Mouse (Mus musculus) MEL (cell line): ENCODE results near the gene Ttl.

Experiments
- CHD2 ChIP-seq: IDR thresholded peaks from 2 replicates; pipeline ENCODE4 v1.6.1; 2011; ENCODE audit warnings: low read length, improper control_type of control experiment
- CTCF ChIP-seq, 3 experiments: IDR thresholded peaks in 2 of 3; conservative IDR thresholded peaks in 1 of 3; 2 replicates each; pipeline ENCODE4 v1.5.1; 2011 to 2012; ENCODE audit warnings: low read length in 3 of 3, low read depth in 2 of 3, mild to moderate bottlenecking in 2 of 3, improper control_type of control experiment in 1 of 3, inconsistent platforms in 1 of 3, mixed read lengths in 1 of 3, moderate library complexity in 1 of 3; ENCODE audit not compliant: control insufficient read depth in 1 of 3, insufficient read depth in 1 of 3, poor library complexity in 1 of 3, severe bottlenecking in 1 of 3
- E2F4 ChIP-seq: IDR thresholded peaks from 2 replicates; pipeline ENCODE4 v1.6.1; 2011; ENCODE audit warnings: low read depth, low read length, improper control_type of control experiment, borderline replicate concordance
- EP300 ChIP-seq, 2 experiments: IDR thresholded peaks; 2 replicates each; pipeline ENCODE4 v1.6.1; 2011; ENCODE audit warnings: improper control_type of control experiment in 2 of 2, low read length in 2 of 2, low read depth in 1 of 2, mild to moderate bottlenecking in 1 of 2
- ETS1 ChIP-seq: IDR thresholded peaks from 2 replicates; pipeline ENCODE4 v1.6.1; 2012; ENCODE audit warnings: low read depth, mild to moderate bottlenecking, inconsistent platforms, low read length, improper control_type of control experiment, moderate library complexity
- GATA1 ChIP-seq: IDR thresholded peaks from 2 replicates; pipeline ENCODE4 v1.6.1; 2011; ENCODE audit warnings: low read depth, low read length, improper control_type of control experiment
- JUND ChIP-seq: IDR thresholded peaks from 2 replicates; pipeline ENCODE4 v1.6.1; 2011; ENCODE audit warnings: low read depth, mild to moderate bottlenecking, improper control_type of control experiment, low read length
- MAFK ChIP-seq: IDR thresholded peaks from 2 replicates; pipeline ENCODE4 v1.6.1; 2011; ENCODE audit warnings: low read depth, mild to moderate bottlenecking, low read length, improper control_type of control experiment, borderline replicate concordance
- MAX ChIP-seq: IDR thresholded peaks from 2 replicates; pipeline ENCODE4 v1.6.1; 2011; ENCODE audit warnings: low read length, improper control_type of control experiment
- NELFE ChIP-seq: IDR thresholded peaks from 2 replicates; pipeline ENCODE4 v1.6.1; 2011; ENCODE audit warnings: low read depth, low read length, improper control_type of control experiment
- POLR2A ChIP-seq, 2 experiments: IDR thresholded peaks; 2 replicates each; pipeline ENCODE4 v1.6.1; 2011 to 2012; ENCODE audit warnings: low read length in 2 of 2, mild to moderate bottlenecking in 2 of 2, control low read depth in 1 of 2, improper control_type of control experiment in 1 of 2, low read depth in 1 of 2, moderate library complexity in 1 of 2; ENCODE audit not compliant: control insufficient read depth in 1 of 2, insufficient read depth in 1 of 2, poor library complexity in 1 of 2
- RCOR1 ChIP-seq: IDR thresholded peaks from 2 replicates; pipeline ENCODE4 v1.6.1; 2012; ENCODE audit warnings: low read depth, mild to moderate bottlenecking, inconsistent platforms, low read length, improper control_type of control experiment
- TCF12 ChIP-seq: IDR thresholded peaks from 2 replicates; pipeline ENCODE4 v1.6.1; 2014; ENCODE audit warnings: low read depth, mild to moderate bottlenecking, inconsistent platforms, low read length, improper control_type of control experiment, moderate library complexity
- ZNF384 ChIP-seq: IDR thresholded peaks from 2 replicates; pipeline ENCODE4 v1.6.1; 2012; ENCODE audit warnings: low read depth, mild to moderate bottlenecking, inconsistent platforms, low read length, improper control_type of control experiment

GRCm38 (mm10) chr2:129112924-129113323 is 47.2 kb downstream of the Ttl start:
- TF ChIP-seq CTCF (IDR thresholded peaks at IDR 0.05 in 2 of 3, conservative IDR thresholded peaks at IDR 0.05 in 1 of 3; ENCODE audit: control insufficient read depth in 1 of 3, insufficient read depth in 1 of 3, low read depth in 2 of 3, low read length in 3 of 3, poor library complexity in 1 of 3, severe bottlenecking in 1 of 3) (no peak), CHD2 (no peak), MAFK (no peak), EP300 (IDR thresholded peaks at IDR 0.05; ENCODE audit: low read depth in 1 of 2, low read length in 2 of 2) (no peak), ETS1 (no peak), POLR2A (IDR thresholded peaks at IDR 0.05; ENCODE audit: control insufficient read depth in 1 of 2, insufficient read depth in 1 of 2, low read depth in 1 of 2, low read length in 2 of 2, poor library complexity in 1 of 2) (no peak), TCF12 (no peak), E2F4 (no peak), NELFE (no peak), ZNF384 (no peak), GATA1 (no peak), JUND (no peak), MAX (no peak), RCOR1 (no peak)
